Mouse (Mus musculus) small intestine, adult 2 months (tissue): ENCODE measurements around the gene Zfp710.
A peak's percentile ranks its signal among the peaks of the same experiment; 100 is the strongest.

ENCODE experiments used
- CTCF ChIP-seq: fragments of 200-500 bp; IDR thresholded peaks from 2 replicates; pipeline ENCODE4 v1.5.1; 2012; ENCODE audit warnings: low read depth, mild to moderate bottlenecking, control low read depth, inconsistent platforms, low read length, moderate library complexity, mixed read lengths; ENCODE audit not compliant: insufficient replicate concordance, insufficient read length; ENCODE audit errors: extremely low read depth
- POLR2A ChIP-seq: fragments of 200-500 bp; IDR thresholded peaks from 2 replicates; pipeline ENCODE4 v1.6.1; 2012; ENCODE audit warnings: low read depth, mild to moderate bottlenecking, control low read depth, inconsistent platforms, low read length, moderate library complexity

GRCm38 (mm10) chr7:80023621-80024435, 786 bp upstream of the Zfp710 start:
- TF ChIP-seq POLR2A: no peak
- TF ChIP-seq CTCF: peak; percentile 53; the same call in 1 of the 2 replicates
